Mouse (Mus musculus): ENCODE measurements around the gene Hip1r. TPM values are rescaled to one million over a fixed set of nuclear protein-coding genes. Genes with fewer than 3 reads are reported as not detected.

Gene Hip1r
- polyA plus RNA-seq, 1 experiment from 2014 or later, result 31.2 TPM

GRCm38 (mm10) chr5:124014180-124014579 lies 40.8 kb downstream of the Hip1r start:
- 82% methylated on average over 3 of the region's 3 CpGs for WGBS
- Histone ChIP-seq H3K27ac (ENCODE audit: low read length) (no peak overlapping the region), H3K4me2 (ENCODE audit: low read depth, low read length) (no peak overlapping the region), H3K27me3 (ENCODE audit: control insufficient read depth, insufficient read depth, low read length) (no peaks in the 10 kb centered on the region), H3K4me1 (ENCODE audit: control insufficient read depth, insufficient read depth, low read length) (peaks cover 78% of the 10 kb centered on the region), H3K36me3 (ENCODE audit: control insufficient read depth, insufficient read depth, low read length) (peaks cover 5% of the 10 kb centered on the region), H3K9ac (ENCODE audit: low read length) (no peak overlapping the region), H3K4me3 (replicated peaks; ENCODE audit: low read length) (no peak overlapping the region), H3K9me3 (replicated peaks; ENCODE audit: control insufficient read depth, low read length) (no peaks in the 10 kb centered on the region)
- ATAC-seq (ENCODE audit: insufficient read depth, low FRiP score), result no peak

DNA sequence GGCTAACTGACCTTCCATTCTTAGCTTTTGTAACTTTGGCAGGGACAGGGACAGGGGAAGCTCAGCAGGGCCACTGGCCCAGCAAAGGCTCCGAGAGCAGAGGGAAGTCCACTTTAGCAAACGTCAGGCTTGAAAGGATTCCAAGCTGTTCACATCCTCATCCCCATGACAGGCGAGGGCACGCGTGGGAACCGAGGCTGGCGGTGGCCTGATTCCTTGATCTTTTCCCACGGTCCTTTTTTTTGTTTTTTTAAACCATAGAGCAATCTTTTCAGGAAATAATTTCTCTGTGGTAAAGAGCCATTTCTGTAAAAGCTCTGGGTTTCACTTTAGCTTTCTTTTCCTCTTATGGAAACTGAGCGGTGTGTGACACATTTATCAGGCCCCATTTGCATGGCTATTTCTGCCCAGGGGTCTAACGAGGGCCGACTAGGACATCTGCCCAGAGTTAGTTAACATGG lies 41.4 kb downstream of the Hip1r start:
- 38% methylated on average over 11 of the region's 11 CpGs for WGBS
- ATAC-seq (ENCODE audit: insufficient read depth, low FRiP score), result no peak
- no peaks in the 10 kb centered on the region for H3K27me3 ChIP-seq (ENCODE audit: control insufficient read depth, insufficient read depth, low read length)
- H3K36me3 ChIP-seq (ENCODE audit: control insufficient read depth, insufficient read depth, low read length), result peaks cover 4% of the 10 kb centered on the region; the same call in 1 of the 2 replicates
- peak overlapping the region; percentile 46 for H3K9ac ChIP-seq (ENCODE audit: low read length)
- peaks cover 82% of the 10 kb centered on the region for H3K4me1 ChIP-seq (ENCODE audit: control insufficient read depth, insufficient read depth, low read length)
- 0 out of 2 replicates have a peak overlapping the region, but pooled peaks have one; percentile 2 for H3K4me3 ChIP-seq (replicated peaks; ENCODE audit: low read length)
- peak overlapping the region; percentile 19; the same call in 1 of the 2 replicates for H3K4me2 ChIP-seq (ENCODE audit: low read depth, low read length)
- H3K9me3 ChIP-seq (replicated peaks; ENCODE audit: control insufficient read depth, low read length), result no peaks in the 10 kb centered on the region
- peak overlapping the region; percentile 69 for H3K27ac ChIP-seq (ENCODE audit: low read length)

GRCm38 (mm10) chr5:124015727-124016126 lies 42.3 kb downstream of the Hip1r start:
- no peaks in the 10 kb centered on the region for H3K27me3 ChIP-seq (ENCODE audit: control insufficient read depth, insufficient read depth, low read length)
- H3K4me1 ChIP-seq (ENCODE audit: control insufficient read depth, insufficient read depth, low read length), result peaks cover 77% of the 10 kb centered on the region

GRCm38 (mm10) chr5:124016291-124016821 lies 42.9 kb downstream of the Hip1r start:
- 0 out of 2 replicates have a peak overlapping the region, but pooled peaks have one; percentile 2 for H3K27ac ChIP-seq (ENCODE audit: low read length)
- H3K4me2 ChIP-seq (ENCODE audit: low read depth, low read length), result no peak overlapping the region
- H3K9ac ChIP-seq (ENCODE audit: low read length), result no peak overlapping the region
- peak; percentile 34; the same call in 1 of the 2 replicates for ATAC-seq (ENCODE audit: insufficient read depth, low FRiP score)
- no peaks in the 10 kb centered on the region for H3K36me3 ChIP-seq (ENCODE audit: control insufficient read depth, insufficient read depth, low read length)
- H3K4me3 ChIP-seq (replicated peaks; ENCODE audit: low read length), result no peak overlapping the region
- H3K27me3 ChIP-seq (ENCODE audit: control insufficient read depth, insufficient read depth, low read length), result no peaks in the 10 kb centered on the region
- no peaks in the 10 kb centered on the region for H3K9me3 ChIP-seq (replicated peaks; ENCODE audit: control insufficient read depth, low read length)
- H3K4me1 ChIP-seq (ENCODE audit: control insufficient read depth, insufficient read depth, low read length), result peaks cover 71% of the 10 kb centered on the region
- 66% methylated on average over 7 of the region's 7 CpGs for WGBS

More at GRCm38 (mm10) chr5:124015727-124016126, 42.3 kb downstream of the Hip1r start:
- Histone ChIP-seq H3K9me3 (replicated peaks; ENCODE audit: control insufficient read depth, low read length) (no peaks in the 10 kb centered on the region), H3K4me2 (ENCODE audit: low read depth, low read length) (no peak overlapping the region), H3K4me3 (replicated peaks; ENCODE audit: low read length) (no peak overlapping the region), H3K27ac (ENCODE audit: low read length) (no peak overlapping the region), H3K36me3 (ENCODE audit: control insufficient read depth, insufficient read depth, low read length) (no peaks in the 10 kb centered on the region), H3K9ac (ENCODE audit: low read length) (no peak overlapping the region)
- WGBS, result 54% methylated on average over 2 of the region's 2 CpGs
- no peak for ATAC-seq (ENCODE audit: insufficient read depth, low FRiP score)

DNA sequence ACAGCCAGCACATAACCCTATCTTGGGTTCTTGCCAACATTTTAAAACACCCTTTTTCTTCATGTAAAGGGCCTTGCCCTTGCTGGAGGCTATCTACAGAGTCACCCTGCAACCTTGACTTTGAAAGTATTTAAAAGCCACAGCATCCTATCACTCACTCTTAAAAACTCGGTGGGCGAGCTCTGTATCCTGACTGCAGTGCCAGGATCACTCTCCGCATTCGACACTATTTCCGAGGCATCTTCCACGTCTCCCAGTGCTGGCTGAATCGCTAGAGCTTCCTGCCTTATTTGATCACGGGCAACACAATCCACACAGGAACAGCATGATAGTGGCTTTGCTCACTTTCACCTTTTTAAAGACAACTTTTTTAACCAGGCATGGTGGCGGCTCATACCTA lies 44.5 kb downstream of the Hip1r start:
- H3K27ac ChIP-seq (ENCODE audit: low read length), result no peak overlapping the region
- no peak overlapping the region for H3K4me3 ChIP-seq (replicated peaks; ENCODE audit: low read length)
- H3K9me3 ChIP-seq (replicated peaks; ENCODE audit: control insufficient read depth, low read length), result no peaks in the 10 kb centered on the region
- no peaks in the 10 kb centered on the region for H3K27me3 ChIP-seq (ENCODE audit: control insufficient read depth, insufficient read depth, low read length)
- no peak overlapping the region for H3K4me2 ChIP-seq (ENCODE audit: low read depth, low read length)
- no peak overlapping the region for H3K9ac ChIP-seq (ENCODE audit: low read length)
- WGBS, result 72% methylated on average over 9 of the region's 9 CpGs
- H3K36me3 ChIP-seq (ENCODE audit: control insufficient read depth, insufficient read depth, low read length), result no peaks in the 10 kb centered on the region; the same call in 1 of the 2 replicates
- H3K4me1 ChIP-seq (ENCODE audit: control insufficient read depth, insufficient read depth, low read length), result peaks cover 55% of the 10 kb centered on the region
- ATAC-seq (ENCODE audit: insufficient read depth, low FRiP score), result no peak

- 81% methylated on average over 9 of the region's 9 CpGs for WGBS
- H3K4me3 ChIP-seq (replicated peaks; ENCODE audit: low read length), result no peak overlapping the region
- no peaks in the 10 kb centered on the region for H3K27me3 ChIP-seq (ENCODE audit: control insufficient read depth, insufficient read depth, low read length)
- no peak for ATAC-seq (ENCODE audit: insufficient read depth, low FRiP score)
- no peaks in the 10 kb centered on the region for H3K9me3 ChIP-seq (replicated peaks; ENCODE audit: control insufficient read depth, low read length)
- H3K27ac ChIP-seq (ENCODE audit: low read length), result peak overlapping the region; percentile 44; the same call in 1 of the 2 replicates
- H3K4me2 ChIP-seq (ENCODE audit: low read depth, low read length), result no peak overlapping the region
- no peaks in the 10 kb centered on the region; the same call in 1 of the 2 replicates for H3K36me3 ChIP-seq (ENCODE audit: control insufficient read depth, insufficient read depth, low read length)
- H3K4me1 ChIP-seq (ENCODE audit: control insufficient read depth, insufficient read depth, low read length), result peaks cover 50% of the 10 kb centered on the region
- no peak overlapping the region for H3K9ac ChIP-seq (ENCODE audit: low read length)
Observed at GRCm38 (mm10) chr5:124018651-124019050, 45.2 kb downstream of the Hip1r start.

DNA sequence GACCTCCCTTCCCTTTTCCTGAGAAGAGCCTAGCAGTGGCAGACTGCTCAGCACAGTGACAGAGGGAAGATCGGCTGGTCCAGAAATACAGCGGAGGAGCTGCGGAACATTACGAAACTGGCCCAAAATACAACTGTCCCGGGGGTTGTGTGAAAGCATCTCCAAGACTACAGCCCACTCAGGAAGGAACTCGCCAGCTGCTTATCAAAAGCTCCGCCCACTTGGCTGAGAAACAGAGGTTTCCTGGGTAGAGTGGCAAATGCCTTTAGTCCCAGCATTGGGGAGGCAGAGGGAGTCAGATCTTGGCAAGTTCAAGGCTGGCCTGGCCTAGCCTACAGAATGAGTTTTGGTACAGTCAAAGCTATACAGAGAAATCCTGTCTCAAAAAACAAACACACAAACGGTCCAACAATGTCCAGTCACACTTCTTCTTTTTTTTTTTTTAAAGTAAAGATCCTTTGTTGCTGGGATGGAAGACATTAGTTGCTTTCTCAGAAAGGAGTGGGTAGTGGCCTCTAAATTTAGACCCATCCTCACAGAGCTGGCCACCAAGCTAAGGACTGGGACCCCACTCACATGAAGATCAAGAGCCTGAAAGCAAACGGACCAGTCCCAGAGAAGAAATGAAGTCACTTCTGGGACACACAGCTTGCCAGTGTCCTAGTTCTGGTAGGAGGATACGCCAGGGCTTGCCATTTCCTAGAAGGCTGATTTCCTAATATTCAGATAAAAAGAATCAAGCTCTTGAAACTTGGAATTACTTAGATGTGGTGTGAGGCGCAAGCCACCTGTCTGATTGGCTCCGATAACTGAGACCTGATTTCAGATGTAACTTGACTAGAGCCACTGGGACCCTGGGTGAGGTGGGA lies 46.2 kb downstream of the Hip1r start:
- ATAC-seq (ENCODE audit: insufficient read depth, low FRiP score), result no peak
- 0 out of 2 replicates have a peak overlapping the region, but pooled peaks have one; percentile 1 for H3K9ac ChIP-seq (ENCODE audit: low read length)
- 66% methylated on average over 12 of the region's 12 CpGs for WGBS
- no peak overlapping the region for H3K4me3 ChIP-seq (replicated peaks; ENCODE audit: low read length)
- H3K27ac ChIP-seq (ENCODE audit: low read length), result peak overlapping the region; percentile 44; the same call in 1 of the 2 replicates
- H3K36me3 ChIP-seq (ENCODE audit: control insufficient read depth, insufficient read depth, low read length), result no peaks in the 10 kb centered on the region; the same call in 1 of the 2 replicates
- no peaks in the 10 kb centered on the region for H3K27me3 ChIP-seq (ENCODE audit: control insufficient read depth, insufficient read depth, low read length)
- no peaks in the 10 kb centered on the region for H3K9me3 ChIP-seq (replicated peaks; ENCODE audit: control insufficient read depth, low read length)
- peaks cover 45% of the 10 kb centered on the region for H3K4me1 ChIP-seq (ENCODE audit: control insufficient read depth, insufficient read depth, low read length)
- peak overlapping the region; percentile 9; the same call in 1 of the 2 replicates for H3K4me2 ChIP-seq (ENCODE audit: low read depth, low read length)

DNA sequence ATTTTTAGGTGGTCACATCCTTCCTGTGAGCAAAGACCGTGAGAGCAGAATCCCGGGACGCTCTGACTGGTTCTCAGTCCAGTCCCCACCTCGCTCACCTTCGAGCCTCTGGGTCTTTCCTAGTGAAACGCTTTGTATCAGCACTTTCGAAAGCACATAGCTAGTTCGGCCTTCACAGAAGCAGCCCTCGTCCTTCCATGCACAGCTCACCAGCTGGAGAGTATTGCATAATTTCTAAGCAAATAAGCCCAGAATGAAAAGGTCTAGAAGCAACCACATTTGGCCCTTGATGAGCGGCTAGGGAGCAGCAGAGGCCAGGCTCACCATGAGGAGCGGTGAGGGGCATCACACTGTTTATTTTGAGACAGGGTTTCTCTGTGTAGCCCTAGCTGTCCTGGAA lies 47.7 kb downstream of the Hip1r start:
- Histone ChIP-seq H3K4me2 (ENCODE audit: low read depth, low read length) (no peak overlapping the region), H3K27ac (ENCODE audit: low read length) (0 out of 2 replicates have a peak overlapping the region, but pooled peaks have one; percentile 3), H3K4me1 (ENCODE audit: control insufficient read depth, insufficient read depth, low read length) (peaks cover 49% of the 10 kb centered on the region), H3K27me3 (ENCODE audit: control insufficient read depth, insufficient read depth, low read length) (no peaks in the 10 kb centered on the region), H3K9me3 (replicated peaks; ENCODE audit: control insufficient read depth, low read length) (no peaks in the 10 kb centered on the region), H3K4me3 (replicated peaks; ENCODE audit: low read length) (no peak overlapping the region), H3K9ac (ENCODE audit: low read length) (no peak overlapping the region), H3K36me3 (ENCODE audit: control insufficient read depth, insufficient read depth, low read length) (no peaks in the 10 kb centered on the region; the same call in 1 of the 2 replicates)
- no peak for ATAC-seq (ENCODE audit: insufficient read depth, low FRiP score)
- WGBS, result 84% methylated on average over 11 of the region's 11 CpGs

DNA sequence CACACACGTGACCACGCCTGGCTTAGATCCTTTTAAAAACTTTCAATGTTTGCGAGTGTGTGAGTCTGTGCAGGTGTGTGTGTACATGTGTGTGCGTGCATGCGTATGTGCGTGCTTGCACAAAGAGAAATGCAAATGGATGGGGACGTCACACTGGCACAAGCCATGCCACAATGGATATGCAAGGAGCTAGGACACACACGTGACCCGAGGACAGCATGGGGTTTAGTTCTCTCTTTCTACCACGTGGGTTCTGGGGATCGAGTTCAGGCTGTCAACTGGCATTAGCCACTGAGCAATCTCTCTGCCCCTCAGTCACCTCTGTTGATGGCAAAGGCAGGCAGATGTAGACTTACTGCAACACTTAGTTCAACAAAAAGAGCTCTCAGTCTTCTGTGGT lies 48.3 kb downstream of the Hip1r start:
- Histone ChIP-seq H3K36me3 (ENCODE audit: control insufficient read depth, insufficient read depth, low read length) (no peaks in the 10 kb centered on the region; the same call in 1 of the 2 replicates), H3K9ac (ENCODE audit: low read length) (no peak overlapping the region), H3K27me3 (ENCODE audit: control insufficient read depth, insufficient read depth, low read length) (no peaks in the 10 kb centered on the region), H3K4me2 (ENCODE audit: low read depth, low read length) (no peak overlapping the region), H3K4me1 (ENCODE audit: control insufficient read depth, insufficient read depth, low read length) (peaks cover 50% of the 10 kb centered on the region), H3K9me3 (replicated peaks; ENCODE audit: control insufficient read depth, low read length) (no peaks in the 10 kb centered on the region), H3K27ac (ENCODE audit: low read length) (no peak overlapping the region; the same call in 1 of the 2 replicates), H3K4me3 (replicated peaks; ENCODE audit: low read length) (no peak overlapping the region)
- ATAC-seq (ENCODE audit: insufficient read depth, low FRiP score), result no peak
- 85% methylated on average over 11 of the region's 11 CpGs for WGBS

Data from stomach, embryonic 16.5 days (tissue).